Mouse (Mus musculus): ENCODE results near the gene Pigv. TPM values are rescaled to one million over a fixed set of nuclear protein-coding genes. Genes with fewer than 3 reads are reported as not detected.

Gene Pigv
- total RNA-seq, 2 experiments from 2014 or later, result 5.2 to 8.5 TPM

DNA sequence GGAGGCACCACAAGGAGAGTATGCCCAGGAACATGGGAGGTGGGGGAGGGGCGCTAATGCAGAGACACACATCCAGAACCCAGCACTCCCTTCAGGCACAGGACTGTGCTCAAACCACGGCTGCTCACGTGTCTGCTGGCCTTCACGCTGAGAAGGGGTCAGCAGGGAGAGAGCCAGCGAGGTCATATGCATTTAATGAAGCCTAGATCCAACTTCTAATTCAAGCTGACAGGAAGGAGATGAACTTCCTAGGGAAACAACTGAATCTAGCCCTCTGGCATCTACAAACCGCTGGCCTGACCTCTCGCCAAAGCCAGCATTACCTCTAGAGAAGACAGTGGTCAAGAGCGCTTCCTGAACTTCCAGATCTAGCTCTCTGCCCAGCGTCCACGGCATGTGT lies 57.0 kb downstream of the Pigv start:
- no peak for ATAC-seq (replicated peaks; ENCODE audit: poor library complexity)

DNA sequence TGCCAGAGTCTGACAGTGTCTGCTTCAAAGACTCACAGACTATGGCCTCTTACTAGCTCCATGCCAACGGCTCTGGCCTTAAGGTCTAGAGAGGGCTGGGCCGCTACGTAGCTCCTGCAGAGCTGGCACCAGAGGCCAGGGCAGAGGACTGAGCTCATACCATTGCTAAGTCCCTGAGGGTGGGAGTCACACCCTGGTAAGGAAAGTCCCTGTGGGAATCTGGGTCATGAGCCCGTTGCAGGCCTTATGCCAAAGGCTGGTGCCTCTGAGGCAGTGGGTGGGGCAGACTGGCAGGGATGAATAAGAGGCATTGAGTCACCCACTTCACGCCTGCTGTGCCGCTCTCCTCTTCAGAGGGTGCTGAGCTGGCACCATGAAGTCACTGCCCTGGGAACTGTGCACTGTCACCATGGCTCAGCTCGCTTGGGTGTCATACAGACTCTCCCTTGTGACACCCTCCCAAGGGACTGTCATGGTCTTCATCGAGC lies 58.1 kb downstream of the Pigv start:
- no peak for ATAC-seq (replicated peaks; ENCODE audit: poor library complexity)

DNA sequence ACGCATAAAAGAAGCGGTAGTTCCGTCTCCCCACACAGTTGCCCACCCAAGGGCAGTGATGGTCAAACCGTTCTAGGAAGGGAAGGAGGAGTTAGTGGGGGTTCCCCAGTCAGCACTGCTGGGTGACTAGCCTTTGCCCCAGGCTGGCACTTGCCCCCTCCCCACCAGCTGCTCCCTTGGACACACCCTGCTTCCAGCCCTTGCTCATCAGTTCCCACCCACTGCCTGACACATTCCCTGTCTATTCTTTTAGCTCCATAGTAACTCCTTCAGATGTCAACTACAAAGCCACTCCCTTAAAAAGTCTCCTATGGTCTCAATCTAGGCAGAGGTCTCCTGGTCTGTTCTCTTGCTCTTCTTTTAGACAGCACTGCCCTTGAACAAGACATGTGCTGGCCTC lies 58.6 kb downstream of the Pigv start:
- ATAC-seq (replicated peaks; ENCODE audit: poor library complexity), result no peak

DNA sequence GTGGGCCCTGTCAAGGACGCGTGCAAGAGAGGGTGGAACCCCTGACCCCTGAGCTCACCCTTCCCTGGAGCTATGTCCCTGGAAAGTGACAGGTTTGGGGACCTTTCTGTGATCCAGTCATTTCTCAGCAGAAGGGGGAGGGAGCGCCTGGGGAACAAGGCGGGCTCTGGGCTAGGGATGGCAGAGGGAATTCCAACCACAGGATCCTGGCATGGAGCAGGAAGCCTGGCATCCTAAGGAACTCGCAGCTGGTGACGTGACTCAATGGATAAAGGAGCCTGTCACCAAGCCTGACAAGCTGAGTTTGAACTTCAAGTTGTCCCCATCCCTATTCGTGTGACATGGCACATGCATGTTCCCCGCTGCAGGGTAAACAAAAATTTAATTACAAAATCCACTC lies 59.4 kb downstream of the Pigv start:
- no peak for ATAC-seq (replicated peaks; ENCODE audit: poor library complexity)

DNA sequence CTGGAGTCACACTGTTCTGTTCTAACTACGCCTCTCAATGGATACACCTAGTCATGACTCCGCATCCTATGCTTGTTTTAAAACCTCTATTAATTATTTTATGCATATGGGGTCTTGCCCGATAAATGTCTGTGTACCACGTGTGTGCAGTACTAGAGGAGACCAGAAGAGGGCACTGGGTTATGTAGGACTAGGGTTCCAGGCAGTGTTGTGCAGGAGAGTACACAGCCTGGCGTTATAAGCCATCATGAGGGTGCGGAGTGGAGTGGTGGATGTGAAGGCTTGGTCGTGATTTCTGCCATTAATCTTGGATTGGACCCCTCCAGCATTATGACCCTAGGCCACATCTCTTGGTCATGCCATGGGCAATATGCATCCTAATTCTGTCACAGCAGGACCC lies 60.0 kb downstream of the Pigv start:
- no peak for ATAC-seq (replicated peaks; ENCODE audit: poor library complexity)

DNA sequence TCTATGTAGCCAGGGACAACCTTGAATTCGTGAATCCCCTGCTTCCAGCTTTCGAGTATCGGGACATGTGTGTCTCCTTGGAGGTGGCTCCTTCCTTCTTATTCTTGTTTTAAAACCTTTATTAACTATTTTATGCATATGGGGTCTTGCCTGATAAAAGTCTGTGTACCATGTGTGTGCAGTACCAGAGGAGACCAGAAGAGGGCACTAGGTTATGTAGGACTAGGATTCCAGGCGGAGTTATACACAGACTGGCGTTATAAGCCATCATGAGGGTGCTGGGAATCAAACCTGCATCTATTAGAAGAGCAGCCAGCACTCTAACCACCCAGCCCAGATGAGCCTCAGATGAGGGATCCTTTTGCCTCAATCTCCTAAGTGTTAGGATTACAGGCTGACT lies 60.6 kb downstream of the Pigv start:
- no peak for ATAC-seq (replicated peaks; ENCODE audit: poor library complexity)

Other genes with a start within 250 kb of the Pigv start
- gene Tent5b, start 192.5 kb downstream of the Pigv start, total RNA-seq (2015), result 0.15 TPM in 1 of 2 replicates, not detected in the other
- gene Tent5b, start 192.5 kb downstream of the Pigv start, total RNA-seq (2017), result not detected in 2 replicates
- gene Trnp1, start 174.1 kb downstream of the Pigv start, total RNA-seq (2015), result not detected in 2 replicates
- not detected in 2 replicates for gene Trnp1, start 174.1 kb downstream of the Pigv start, total RNA-seq (2017)
- not detected in 2 replicates for gene Kdf1, start 153.7 kb downstream of the Pigv start, total RNA-seq (2015)
- not detected in 2 replicates for gene Kdf1, start 153.7 kb downstream of the Pigv start, total RNA-seq (2017)
- gene Nudc, start 126.7 kb downstream of the Pigv start, total RNA-seq (2015), result 181 and 191 TPM in 2 replicates
- 289 and 309 TPM in 2 replicates for gene Nudc, start 126.7 kb downstream of the Pigv start, total RNA-seq (2017)
- 2.9 and 3.1 TPM in 2 replicates for gene Nr0b2, start 119.3 kb downstream of the Pigv start, total RNA-seq (2015)
- 0.54 and 2.7 TPM in 2 replicates for gene Nr0b2, start 119.3 kb downstream of the Pigv start, total RNA-seq (2017)
- 1.6 and 2.9 TPM in 2 replicates for gene Gpatch3, start 97.9 kb downstream of the Pigv start, total RNA-seq (2015)
- 14.9 and 28.7 TPM in 2 replicates for gene Gpatch3, start 97.9 kb downstream of the Pigv start, total RNA-seq (2017)
- gene Gpn2, start 88.3 kb downstream of the Pigv start, total RNA-seq (2015), result 17.1 and 21.6 TPM in 2 replicates
- 17.5 and 22.2 TPM in 2 replicates for gene Gpn2, start 88.3 kb downstream of the Pigv start, total RNA-seq (2017)
- 3.6 and 3.7 TPM in 2 replicates for gene Sfn, start 70.5 kb downstream of the Pigv start, total RNA-seq (2015)
- gene Sfn, start 70.5 kb downstream of the Pigv start, total RNA-seq (2017), result 2.9 and 4.7 TPM in 2 replicates
- gene Zdhhc18, start 22.5 kb downstream of the Pigv start, total RNA-seq (2015), result 16.2 and 27.0 TPM in 2 replicates
- 7.8 and 11.5 TPM in 2 replicates for gene Zdhhc18, start 22.5 kb downstream of the Pigv start, total RNA-seq (2017)
- gene Arid1a, start 84.1 kb upstream of the Pigv start, total RNA-seq (2015), result 106 and 108 TPM in 2 replicates
- 27.0 and 30.0 TPM in 2 replicates for gene Arid1a, start 84.1 kb upstream of the Pigv start, total RNA-seq (2017)
- gene Rps6ka1, start 215.2 kb upstream of the Pigv start, total RNA-seq (2015), result 96.7 and 112 TPM in 2 replicates
- gene Rps6ka1, start 215.2 kb upstream of the Pigv start, total RNA-seq (2017), result 126 and 160 TPM in 2 replicates

Measured in megakaryocyte progenitor cell, adult 5-6 weeks (primary cell).